Mouse (Mus musculus): Measurements from ENCODE around the gene Arhgap15. TPM values are rescaled to one million over a fixed set of nuclear protein-coding genes. Genes with fewer than 3 reads are reported as not detected.
A peak's percentile ranks its signal among the peaks of the same experiment; 100 is the strongest.
"Not testable (repeated sequence)": the region's sequence is repeated elsewhere in the genome, so short reads cannot be mapped to it uniquely, and the experiment has no call there.

Arhgap15 gene
- total and polyA plus RNA-seq, 2 experiments, result 0.12 to 2.4 TPM

- TF ChIP-seq POLR2A (IDR thresholded peaks at IDR 0.05; ENCODE audit: extremely low read depth, insufficient read depth, low read length), result no peak
- no peak for TF ChIP-seq CTCF (IDR thresholded peaks at IDR 0.05; ENCODE audit: low read depth, low read length)
- WGBS, result 67% methylated on average over 8 of the region's 8 CpGs
- no peaks in the 10 kb centered on the region for H3K36me3 ChIP-seq (ENCODE audit: control insufficient read depth, insufficient read depth, low read length)
- no peak overlapping the region for H3K4me3 ChIP-seq (ENCODE audit: insufficient read depth, low read depth, low read length)
- H3K4me1 ChIP-seq (ENCODE audit: control insufficient read depth, insufficient read depth, low read length), result no peaks in the 10 kb centered on the region
- no peak overlapping the region for H3K9ac ChIP-seq (ENCODE audit: low read depth, low read length)
- H3K79me2 ChIP-seq (ENCODE audit: control insufficient read depth, insufficient read depth, low read length), result no peaks in the 10 kb centered on the region
- H3K27me3 ChIP-seq (ENCODE audit: control insufficient read depth, insufficient read depth, low read length), result no peaks in the 10 kb centered on the region
- DNase-seq (ENCODE audit: extremely low read depth, low read depth, low spot score), result peak; percentile 21
- H3K27ac ChIP-seq (replicated peaks; ENCODE audit: insufficient read depth, low read depth, low read length), result no peak overlapping the region
These were observed 20.9 kb upstream of the Arhgap15 start for GRCm38 (mm10) chr2:43727693-43728092.

- H3K9ac ChIP-seq (ENCODE audit: low read depth, low read length), result no peak overlapping the region
- no peak overlapping the region for H3K27ac ChIP-seq (replicated peaks; ENCODE audit: insufficient read depth, low read depth, low read length)
- no peak for DNase-seq (ENCODE audit: extremely low read depth, low read depth, low spot score)
- no peaks in the 10 kb centered on the region for H3K27me3 ChIP-seq (ENCODE audit: control insufficient read depth, insufficient read depth, low read length)
- no peak overlapping the region for H3K4me3 ChIP-seq (ENCODE audit: insufficient read depth, low read depth, low read length)
- H3K4me1 ChIP-seq (ENCODE audit: control insufficient read depth, insufficient read depth, low read length), result no peaks in the 10 kb centered on the region
- WGBS, result 87% methylated on average over 3 of the region's 3 CpGs
- TF ChIP-seq POLR2A (IDR thresholded peaks at IDR 0.05; ENCODE audit: extremely low read depth, insufficient read depth, low read length), result no peak
- no peak for TF ChIP-seq CTCF (IDR thresholded peaks at IDR 0.05; ENCODE audit: low read depth, low read length)
- H3K36me3 ChIP-seq (ENCODE audit: control insufficient read depth, insufficient read depth, low read length), result no peaks in the 10 kb centered on the region
- H3K79me2 ChIP-seq (ENCODE audit: control insufficient read depth, insufficient read depth, low read length), result no peaks in the 10 kb centered on the region
These were observed 19.8 kb upstream of the Arhgap15 start for GRCm38 (mm10) chr2:43728831-43729230.

GRCm38 (mm10) chr2:43732396-43732795, 16.2 kb upstream of the Arhgap15 start:
- Histone ChIP-seq H3K27ac (replicated peaks; ENCODE audit: insufficient read depth, low read depth, low read length) (no peak overlapping the region), H3K4me1 (ENCODE audit: control insufficient read depth, insufficient read depth, low read length) (no peaks in the 10 kb centered on the region), H3K36me3 (ENCODE audit: control insufficient read depth, insufficient read depth, low read length) (no peaks in the 10 kb centered on the region), H3K4me3 (ENCODE audit: insufficient read depth, low read depth, low read length) (no peak overlapping the region), H3K27me3 (ENCODE audit: control insufficient read depth, insufficient read depth, low read length) (no peaks in the 10 kb centered on the region), H3K9ac (ENCODE audit: low read depth, low read length) (no peak overlapping the region), H3K79me2 (ENCODE audit: control insufficient read depth, insufficient read depth, low read length) (no peaks in the 10 kb centered on the region)
- 56% methylated on average over 3 of the region's 3 CpGs for WGBS
- TF ChIP-seq POLR2A (IDR thresholded peaks at IDR 0.05; ENCODE audit: extremely low read depth, insufficient read depth, low read length) (no peak), CTCF (IDR thresholded peaks at IDR 0.05; ENCODE audit: low read depth, low read length) (no peak)
- no peak for DNase-seq (ENCODE audit: extremely low read depth, low read depth, low spot score)

- H3K9ac ChIP-seq (ENCODE audit: low read depth, low read length); H3K4me3 ChIP-seq (ENCODE audit: insufficient read depth, low read depth, low read length); H3K79me2 ChIP-seq (ENCODE audit: control insufficient read depth, insufficient read depth, low read length); H3K4me1 ChIP-seq (ENCODE audit: control insufficient read depth, insufficient read depth, low read length); DNase-seq (ENCODE audit: extremely low read depth, low read depth, low spot score); H3K27ac ChIP-seq (replicated peaks; ENCODE audit: insufficient read depth, low read depth, low read length); H3K36me3 ChIP-seq (ENCODE audit: control insufficient read depth, insufficient read depth, low read length); H3K27me3 ChIP-seq (ENCODE audit: control insufficient read depth, insufficient read depth, low read length): not testable (repeated sequence)
- 85% methylated on average over 4 of the region's 4 CpGs for WGBS
These were observed 13.6 kb upstream of the Arhgap15 start for GRCm38 (mm10) chr2:43735071-43735470.

GRCm38 (mm10) chr2:43737546-43737945, 11.1 kb upstream of the Arhgap15 start:
- no peak overlapping the region for H3K9ac ChIP-seq (ENCODE audit: low read depth, low read length)
- no peaks in the 10 kb centered on the region for H3K27me3 ChIP-seq (ENCODE audit: control insufficient read depth, insufficient read depth, low read length)
- TF ChIP-seq POLR2A (IDR thresholded peaks at IDR 0.05; ENCODE audit: extremely low read depth, insufficient read depth, low read length) (no peak), CTCF (IDR thresholded peaks at IDR 0.05; ENCODE audit: low read depth, low read length) (no peak)
- DNase-seq (ENCODE audit: extremely low read depth, low read depth, low spot score), result no peak
- no peak overlapping the region for H3K27ac ChIP-seq (replicated peaks; ENCODE audit: insufficient read depth, low read depth, low read length)
- H3K4me1 ChIP-seq (ENCODE audit: control insufficient read depth, insufficient read depth, low read length), result no peaks in the 10 kb centered on the region
- no peaks in the 10 kb centered on the region for H3K79me2 ChIP-seq (ENCODE audit: control insufficient read depth, insufficient read depth, low read length)
- WGBS, result 84% methylated on average over 7 of the region's 7 CpGs
- no peaks in the 10 kb centered on the region for H3K36me3 ChIP-seq (ENCODE audit: control insufficient read depth, insufficient read depth, low read length)
- H3K4me3 ChIP-seq (ENCODE audit: insufficient read depth, low read depth, low read length), result no peak overlapping the region

- Histone ChIP-seq H3K9ac (ENCODE audit: low read depth, low read length) (no peak overlapping the region), H3K27me3 (ENCODE audit: control insufficient read depth, insufficient read depth, low read length) (no peaks in the 10 kb centered on the region), H3K4me1 (ENCODE audit: control insufficient read depth, insufficient read depth, low read length) (no peaks in the 10 kb centered on the region), H3K4me3 (ENCODE audit: insufficient read depth, low read depth, low read length) (no peak overlapping the region), H3K79me2 (ENCODE audit: control insufficient read depth, insufficient read depth, low read length) (no peaks in the 10 kb centered on the region), H3K36me3 (ENCODE audit: control insufficient read depth, insufficient read depth, low read length) (no peaks in the 10 kb centered on the region), H3K27ac (replicated peaks; ENCODE audit: insufficient read depth, low read depth, low read length) (peak overlapping the region; percentile 12; the same call in 1 of the 2 replicates)
- no peak for TF ChIP-seq POLR2A (IDR thresholded peaks at IDR 0.05; ENCODE audit: extremely low read depth, insufficient read depth, low read length)
- TF ChIP-seq CTCF (IDR thresholded peaks at IDR 0.05; ENCODE audit: low read depth, low read length), result no peak
- DNase-seq (ENCODE audit: extremely low read depth, low read depth, low spot score), result peak; percentile 35
- WGBS, result 85% methylated on average over 10 of the region's 10 CpGs
These were observed 10.0 kb upstream of the Arhgap15 start for GRCm38 (mm10) chr2:43738562-43739112.
